Mouse (Mus musculus): ENCODE measurements around the gene Tmco5. TPM values are rescaled to one million over a fixed set of nuclear protein-coding genes. Genes with fewer than 3 reads are reported as not detected.
"Not testable (repeated sequence)": the region's sequence is repeated elsewhere in the genome, so short reads cannot be mapped to it uniquely, and the experiment has no call there.

The Tmco5 gene
- total RNA-seq, 2 experiments from 2014 or later, result not detected

DNA sequence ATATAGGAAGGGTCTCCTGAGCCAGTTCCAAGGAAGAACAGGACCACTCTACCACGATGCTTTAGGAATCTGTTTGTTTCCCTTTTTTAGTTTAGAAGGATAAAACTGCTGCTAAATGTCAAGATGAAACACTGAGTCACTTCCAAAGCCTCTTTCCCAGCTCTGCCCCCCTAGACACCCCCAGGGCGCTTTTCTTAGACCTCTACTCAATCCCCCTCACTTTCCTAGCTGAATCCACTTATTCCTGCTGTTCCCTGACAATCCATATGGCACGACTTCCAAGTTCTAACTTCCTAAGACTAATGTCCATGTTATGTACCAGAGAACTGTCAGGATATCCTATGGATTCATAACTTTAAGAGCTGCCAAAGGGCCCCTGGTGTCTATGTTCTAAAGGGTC, 40.1 kb downstream of the Tmco5 start:
- ATAC-seq (replicated peaks; ENCODE audit: low FRiP score, low TSS enrichment, poor library complexity, severe bottlenecking), result no peak

GRCm38 (mm10) chr2:116922580-116923500, 44.3 kb downstream of the Tmco5 start:
- ATAC-seq (replicated peaks; ENCODE audit: low FRiP score, low TSS enrichment, poor library complexity, severe bottlenecking), result peak; percentile 47; the same call in 1 of the 2 replicates

- no peak for ATAC-seq (replicated peaks; ENCODE audit: low FRiP score, low TSS enrichment, poor library complexity, severe bottlenecking)
Observed at GRCm38 (mm10) chr2:116923684-116924083, 45.2 kb downstream of the Tmco5 start.

DNA sequence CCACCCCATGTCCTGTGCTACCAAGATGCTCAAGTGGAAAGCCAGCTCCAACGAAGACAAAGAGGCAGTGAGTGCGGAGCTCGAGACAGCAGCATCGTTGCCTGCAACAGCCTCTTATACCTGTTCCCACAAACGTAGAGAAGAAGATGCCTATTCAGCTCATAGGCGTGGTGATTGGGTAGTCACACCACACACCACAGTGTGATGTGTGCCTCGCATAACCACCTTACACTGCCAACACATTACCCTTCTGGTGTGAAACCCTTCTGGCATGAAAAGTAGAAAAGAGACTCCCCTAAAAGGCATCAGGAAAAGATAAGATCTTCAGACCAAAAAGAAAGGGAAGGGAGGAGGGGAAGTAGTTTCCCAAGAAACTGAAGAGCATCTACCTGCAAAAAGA, 45.8 kb downstream of the Tmco5 start:
- no peak for ATAC-seq (replicated peaks; ENCODE audit: low FRiP score, low TSS enrichment, poor library complexity, severe bottlenecking)

DNA sequence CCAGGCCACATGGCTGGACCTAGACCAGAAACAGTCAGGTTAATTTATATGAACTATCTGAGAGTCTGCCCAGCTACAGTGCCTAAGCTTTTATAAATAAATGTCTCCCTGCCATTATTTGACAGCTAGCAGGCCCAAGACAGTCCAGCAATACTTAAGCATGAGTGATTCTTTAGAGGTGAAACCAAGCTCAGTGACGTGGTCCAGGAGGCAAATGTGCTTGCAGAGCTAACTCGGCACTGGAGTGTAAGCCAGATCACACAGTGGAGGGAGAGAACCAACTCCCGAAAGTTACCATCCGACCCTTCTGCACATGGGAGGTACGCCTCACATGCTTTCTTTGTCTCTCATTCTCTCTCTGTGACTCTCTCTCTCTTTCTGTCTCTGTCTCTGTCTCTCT, 46.7 kb downstream of the Tmco5 start:
- ATAC-seq (replicated peaks; ENCODE audit: low FRiP score, low TSS enrichment, poor library complexity, severe bottlenecking), result no peak

- ATAC-seq (replicated peaks; ENCODE audit: low FRiP score, low TSS enrichment, poor library complexity, severe bottlenecking), result no peak
Observed at GRCm38 (mm10) chr2:116932218-116932617, 53.7 kb downstream of the Tmco5 start.

DNA sequence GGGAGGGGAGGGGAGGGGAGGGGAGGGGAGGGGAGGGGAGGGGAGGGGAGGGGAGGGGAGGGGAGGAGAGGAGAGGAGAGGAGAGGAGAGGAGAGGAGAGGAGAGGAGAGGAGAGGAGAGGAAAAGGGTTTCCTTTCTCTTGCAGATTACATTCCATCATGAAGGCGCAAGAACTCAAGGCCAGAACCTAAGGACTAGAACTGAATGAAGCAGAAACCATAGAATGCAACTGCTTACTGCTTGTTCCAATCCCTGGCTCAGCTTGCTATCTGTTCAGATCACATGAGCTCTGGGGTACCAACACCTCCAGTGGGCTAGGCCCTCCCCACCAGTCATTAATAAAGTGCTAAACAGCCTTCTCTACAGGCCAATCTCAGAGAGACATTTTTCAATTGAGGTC, 55.7 kb downstream of the Tmco5 start:
- ATAC-seq (replicated peaks; ENCODE audit: low FRiP score, low TSS enrichment, poor library complexity, severe bottlenecking), result not testable (repeated sequence)

DNA sequence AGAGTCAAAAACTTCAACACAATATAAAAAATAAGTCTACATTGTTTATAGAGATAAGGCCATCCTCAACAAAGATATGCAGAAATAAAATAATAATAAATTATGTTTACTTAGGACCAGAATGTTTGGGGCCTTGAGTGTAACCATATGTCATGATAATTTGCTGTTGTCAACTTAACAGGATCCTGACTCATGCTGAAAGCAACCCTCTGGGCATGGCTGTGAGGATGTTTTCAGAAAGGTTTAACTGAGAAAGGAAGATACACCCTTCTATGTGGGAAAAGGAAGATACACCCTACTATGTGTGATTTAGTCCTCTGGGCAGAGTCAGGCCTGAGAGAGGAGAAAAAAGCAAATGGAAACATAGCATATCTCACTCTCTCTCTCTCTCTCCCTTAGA, 56.3 kb downstream of the Tmco5 start:
- no peak for ATAC-seq (replicated peaks; ENCODE audit: low FRiP score, low TSS enrichment, poor library complexity, severe bottlenecking)

DNA sequence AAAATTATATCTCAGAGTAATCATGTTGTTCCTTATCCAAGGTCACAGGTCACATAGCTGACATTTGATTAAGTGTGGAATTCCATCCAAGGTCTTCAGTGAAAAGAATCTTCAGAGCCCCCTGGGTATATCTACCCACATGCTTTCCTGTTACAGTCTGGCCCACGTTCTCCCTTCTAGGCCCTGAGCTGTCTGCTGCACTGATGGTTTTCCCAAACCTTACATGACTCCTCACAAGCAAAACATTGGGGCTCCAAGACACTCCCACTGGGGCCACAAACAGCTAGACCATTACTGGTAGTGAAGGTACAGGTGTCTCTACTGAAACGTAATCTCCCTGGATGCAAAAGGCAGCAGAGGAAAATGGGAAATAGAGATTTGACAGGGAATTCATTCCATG, 57.9 kb downstream of the Tmco5 start:
- no peak for ATAC-seq (replicated peaks; ENCODE audit: low FRiP score, low TSS enrichment, poor library complexity, severe bottlenecking)

- no peak for ATAC-seq (replicated peaks; ENCODE audit: low FRiP score, low TSS enrichment, poor library complexity, severe bottlenecking)
Observed at GRCm38 (mm10) chr2:116937166-116937565, 58.7 kb downstream of the Tmco5 start.

GRCm38 (mm10) chr2:116941816-116942215, 63.3 kb downstream of the Tmco5 start:
- no peak for ATAC-seq (replicated peaks; ENCODE audit: low FRiP score, low TSS enrichment, poor library complexity, severe bottlenecking)

Other genes with a start within 250 kb of the Tmco5 start
- 17.9 and 23.3 TPM in 2 replicates for gene Spred1, start 242.7 kb downstream of the Tmco5 start, total RNA-seq (2014; fragmentation: Nextera tagmentation)
- gene Spred1, start 242.7 kb downstream of the Tmco5 start, total RNA-seq (2017), result 25.8 and 43.1 TPM in 2 replicates